Mouse (Mus musculus): ENCODE data around the gene Ccdc78. TPM values are rescaled to one million over a fixed set of nuclear protein-coding genes. Genes with fewer than 3 reads are reported as not detected.

The Ccdc78 gene
- polyA plus RNA-seq, 1 experiment = not detected

DNA sequence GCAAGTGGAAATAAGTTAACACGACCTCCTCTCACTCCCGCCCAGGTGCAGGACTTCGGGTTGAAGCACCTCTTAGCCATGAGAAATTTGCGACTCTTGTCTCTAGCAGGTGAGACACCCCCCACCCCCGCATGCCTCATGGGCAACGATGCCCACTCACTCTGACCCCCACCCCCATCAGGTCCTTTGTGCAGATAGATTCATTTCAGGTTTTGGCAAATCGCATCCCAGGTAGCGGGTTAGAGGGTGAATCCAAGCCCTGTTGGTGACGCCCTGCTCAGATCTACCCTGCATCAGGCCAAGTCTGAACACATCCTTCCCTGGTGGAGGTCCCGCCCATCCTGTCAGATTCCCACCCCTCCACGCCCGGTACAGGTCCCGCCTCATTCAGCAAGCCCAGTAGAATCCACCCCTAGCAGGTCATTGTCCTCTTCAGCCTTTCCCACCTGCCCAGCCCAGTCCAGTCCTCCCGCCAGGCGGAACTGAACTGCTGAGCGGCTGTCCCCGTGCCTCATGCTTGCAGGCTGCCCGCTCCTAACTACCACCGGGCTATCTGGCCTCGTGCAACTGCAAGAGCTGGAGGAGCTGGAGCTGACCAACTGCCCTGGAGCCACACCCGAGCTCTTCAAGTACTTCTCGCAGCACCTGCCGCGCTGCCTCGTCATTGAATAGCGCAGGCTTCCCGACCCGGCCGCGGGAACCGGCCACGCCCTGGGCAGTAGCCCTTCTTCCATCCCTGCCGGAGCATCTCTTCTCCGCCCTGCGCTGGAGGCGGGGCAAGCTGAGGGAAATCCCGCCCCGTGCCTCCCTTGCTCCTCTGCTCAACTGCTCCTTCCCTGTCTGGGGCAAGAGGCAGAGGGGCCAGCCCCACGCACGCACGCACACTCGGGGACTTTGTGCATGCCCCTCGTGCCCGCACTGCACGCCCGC is 32.7 kb downstream of the Ccdc78 start:
- 11% methylated on average over 46 of the region's 46 CpGs for WGBS
- Histone ChIP-seq H3K4me1 (ENCODE audit: control insufficient read depth, insufficient read depth, insufficient read length) (peaks cover 5% of the 10 kb centered on the region), H3K4me3 (ENCODE audit: extremely low read depth, insufficient read depth, insufficient read length) (no peak overlapping the region), H3K36me3 (ENCODE audit: control insufficient read depth, insufficient read depth, low read length) (no peaks in the 10 kb centered on the region), H3K27me3 (ENCODE audit: control insufficient read depth, insufficient read depth, low read length) (peaks cover 3% of the 10 kb centered on the region), H3K27ac (ENCODE audit: insufficient read depth, low read length) (no peak overlapping the region)
- DNase-seq (ENCODE audit: low read depth in 1 of 2, low spot score in 2 of 2) = no peak
- TF ChIP-seq CTCF (IDR thresholded peaks at IDR 0.05; ENCODE audit: extremely low read depth, insufficient read depth, insufficient read length, insufficient replicate concordance) (no peak), POLR2A (IDR thresholded peaks at IDR 0.05; ENCODE audit: low read depth, low read length) (no peak)

DNA sequence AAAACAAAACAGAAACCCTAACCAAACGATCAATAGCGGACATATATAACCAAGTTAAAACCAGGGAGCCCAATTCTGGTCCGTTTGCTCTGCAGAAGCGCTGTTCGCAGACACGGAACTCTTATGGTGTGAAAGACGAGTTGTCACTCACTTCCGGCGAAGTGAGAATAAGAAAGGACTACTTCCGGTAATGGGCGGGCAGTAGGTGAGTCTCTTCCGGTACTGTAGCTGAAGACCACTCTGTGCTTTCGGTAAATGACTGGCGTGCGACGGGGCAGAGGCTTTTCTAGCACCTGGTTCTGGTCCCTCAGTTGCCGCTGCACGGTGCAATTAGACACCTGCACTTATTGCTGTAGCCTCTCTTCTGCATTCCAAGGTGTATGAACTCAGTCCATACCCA is 37.1 kb downstream of the Ccdc78 start, which contains the start of gene Wdr24:
Gene Wdr24, plus strand, starts transcription at position 176 of the 400 bp plus-strand sequence.
- peak; percentile 60; the same call in 1 of the 2 replicates for TF ChIP-seq POLR2A (IDR thresholded peaks at IDR 0.05; ENCODE audit: low read depth, low read length)
- TF ChIP-seq CTCF (IDR thresholded peaks at IDR 0.05; ENCODE audit: extremely low read depth, insufficient read depth, insufficient read length, insufficient replicate concordance) = no peak
- peaks cover 3% of the 10 kb centered on the region for H3K27me3 ChIP-seq (ENCODE audit: control insufficient read depth, insufficient read depth, low read length)
- DNase-seq (ENCODE audit: low read depth in 1 of 2, low spot score in 2 of 2) = peak; percentile 69 to 86
- H3K4me3 ChIP-seq (ENCODE audit: extremely low read depth, insufficient read depth, insufficient read length) = peak within 1 kb of the TSS; percentile 85
- peaks cover 14% of the 10 kb centered on the region for H3K4me1 ChIP-seq (ENCODE audit: control insufficient read depth, insufficient read depth, insufficient read length)
- under 1% methylated on average over 18 of the region's 18 CpGs for WGBS
- H3K27ac ChIP-seq (ENCODE audit: insufficient read depth, low read length) = peak within 1 kb of the TSS; percentile 50
- peaks cover 4% of the 10 kb centered on the region; the same call in 1 of the 2 replicates for H3K36me3 ChIP-seq (ENCODE audit: control insufficient read depth, insufficient read depth, low read length)

DNA sequence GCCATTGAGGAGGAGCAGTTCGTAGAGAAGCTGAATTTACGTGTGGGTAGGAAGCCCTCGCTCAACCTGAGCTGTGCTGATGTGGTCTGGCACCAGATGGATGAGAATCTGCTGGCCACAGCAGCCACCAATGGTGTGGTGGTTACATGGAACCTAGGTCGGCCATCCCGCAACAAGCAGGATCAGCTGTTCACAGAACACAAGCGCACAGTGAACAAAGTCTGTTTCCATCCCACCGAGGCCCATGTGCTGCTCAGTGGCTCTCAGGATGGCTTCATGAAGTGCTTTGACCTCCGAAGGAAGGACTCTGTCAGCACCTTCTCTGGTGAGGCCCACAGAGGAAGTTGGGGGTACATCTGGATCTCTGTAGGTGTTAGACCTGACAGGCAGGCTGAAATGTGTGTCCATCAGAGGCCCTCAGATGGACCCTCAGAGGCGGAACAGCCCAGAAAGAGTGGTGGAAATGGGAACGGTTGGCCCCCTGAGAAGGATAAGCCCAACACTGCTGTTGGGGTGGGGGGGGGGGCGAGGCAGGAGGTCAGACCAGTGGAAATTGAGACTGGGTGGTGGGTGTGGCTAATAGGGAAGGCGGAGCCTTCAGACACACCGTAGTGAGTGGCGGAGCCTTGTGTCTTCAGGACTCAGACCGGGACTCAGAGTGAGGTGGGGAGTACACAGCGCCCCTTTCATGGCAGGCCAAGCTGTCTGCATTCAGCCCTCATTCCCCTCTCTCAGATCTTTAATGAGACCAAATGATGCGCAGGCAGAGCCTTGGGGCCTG is 38.2 kb downstream of the Ccdc78 start:
- H3K4me1 ChIP-seq (ENCODE audit: control insufficient read depth, insufficient read depth, insufficient read length) = peaks cover 20% of the 10 kb centered on the region

DNA sequence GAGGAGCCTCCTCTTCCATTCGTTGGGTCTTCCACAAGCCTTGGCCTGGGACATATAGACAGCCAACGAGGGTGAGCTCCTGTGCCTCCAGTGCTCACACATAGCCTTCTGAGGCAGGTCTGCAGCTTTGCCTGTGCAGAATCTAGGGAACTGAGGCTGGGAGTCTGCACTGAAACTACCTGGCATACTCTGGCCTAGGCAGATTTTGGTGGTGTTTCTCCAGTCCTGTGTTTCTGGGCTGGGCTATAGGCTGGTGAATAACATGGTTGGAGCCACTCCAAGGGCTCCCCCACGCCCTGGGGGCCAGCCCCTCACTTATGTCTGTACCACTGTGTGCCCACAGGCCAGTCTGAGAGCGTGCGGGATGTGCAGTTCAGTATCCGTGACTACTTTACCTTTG is 38.9 kb downstream of the Ccdc78 start:
- peaks cover 21% of the 10 kb centered on the region for H3K4me1 ChIP-seq (ENCODE audit: control insufficient read depth, insufficient read depth, insufficient read length)
- no peak overlapping the region for H3K4me3 ChIP-seq (ENCODE audit: extremely low read depth, insufficient read depth, insufficient read length)
- TF ChIP-seq POLR2A (IDR thresholded peaks at IDR 0.05; ENCODE audit: low read depth, low read length) = no peak
- no peak for TF ChIP-seq CTCF (IDR thresholded peaks at IDR 0.05; ENCODE audit: extremely low read depth, insufficient read depth, insufficient read length, insufficient replicate concordance)
- no peak for DNase-seq (ENCODE audit: low read depth in 1 of 2, low spot score in 2 of 2)
- 90% methylated on average over 6 of the region's 6 CpGs for WGBS
- no peak overlapping the region for H3K27ac ChIP-seq (ENCODE audit: insufficient read depth, low read length)
- peaks cover 4% of the 10 kb centered on the region; the same call in 1 of the 2 replicates for H3K36me3 ChIP-seq (ENCODE audit: control insufficient read depth, insufficient read depth, low read length)
- H3K27me3 ChIP-seq (ENCODE audit: control insufficient read depth, insufficient read depth, low read length) = no peaks in the 10 kb centered on the region; the same call in 1 of the 2 replicates

More for the DNA sequence above, 38.2 kb downstream of the Ccdc78 start:
- Histone ChIP-seq H3K4me3 (ENCODE audit: extremely low read depth, insufficient read depth, insufficient read length) (no peak overlapping the region), H3K27ac (ENCODE audit: insufficient read depth, low read length) (no peak overlapping the region), H3K36me3 (ENCODE audit: control insufficient read depth, insufficient read depth, low read length) (peaks cover 4% of the 10 kb centered on the region; the same call in 1 of the 2 replicates), H3K27me3 (ENCODE audit: control insufficient read depth, insufficient read depth, low read length) (no peaks in the 10 kb centered on the region; the same call in 1 of the 2 replicates)
- no peak for TF ChIP-seq CTCF (IDR thresholded peaks at IDR 0.05; ENCODE audit: extremely low read depth, insufficient read depth, insufficient read length, insufficient replicate concordance)
- WGBS = 79% methylated on average over 17 of the region's 17 CpGs
- no peak for DNase-seq (ENCODE audit: low read depth in 1 of 2, low spot score in 2 of 2)

DNA sequence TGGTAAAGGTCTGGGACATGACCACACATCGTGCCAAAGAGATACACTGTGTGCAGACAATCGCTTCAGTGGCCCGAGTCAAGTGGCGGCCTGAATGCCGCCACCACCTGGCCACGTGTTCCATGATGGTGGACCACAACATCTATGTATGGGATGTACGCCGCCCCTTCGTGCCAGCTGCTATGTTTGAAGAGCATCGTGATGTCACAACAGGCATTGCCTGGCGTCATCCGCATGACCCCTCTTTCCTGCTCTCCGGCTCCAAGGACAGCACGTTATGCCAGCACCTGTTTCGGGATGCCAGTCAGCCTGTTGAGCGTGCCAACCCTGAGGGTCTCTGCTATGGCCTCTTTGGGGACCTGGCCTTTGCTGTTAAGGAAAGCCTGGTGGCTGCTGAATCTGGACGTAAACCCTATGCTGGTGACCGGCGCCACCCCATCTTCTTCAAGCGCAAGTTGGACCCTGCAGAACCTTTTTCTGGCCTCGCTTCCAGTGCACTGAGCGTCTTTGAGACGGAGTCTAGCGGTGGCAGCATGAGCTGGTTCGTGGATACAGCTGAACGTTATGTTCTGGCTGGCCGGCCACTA is 39.7 kb downstream of the Ccdc78 start:
- 96% methylated on average over 27 of the region's 27 CpGs for WGBS
- Histone ChIP-seq H3K27me3 (ENCODE audit: control insufficient read depth, insufficient read depth, low read length) (no peaks in the 10 kb centered on the region), H3K4me1 (ENCODE audit: control insufficient read depth, insufficient read depth, insufficient read length) (peaks cover 21% of the 10 kb centered on the region), H3K4me3 (ENCODE audit: extremely low read depth, insufficient read depth, insufficient read length) (no peak overlapping the region), H3K36me3 (ENCODE audit: control insufficient read depth, insufficient read depth, low read length) (peaks cover 11% of the 10 kb centered on the region), H3K27ac (ENCODE audit: insufficient read depth, low read length) (no peak overlapping the region)
- no peak for DNase-seq (ENCODE audit: low read depth in 1 of 2, low spot score in 2 of 2)
- TF ChIP-seq POLR2A (IDR thresholded peaks at IDR 0.05; ENCODE audit: low read depth, low read length) (no peak), CTCF (IDR thresholded peaks at IDR 0.05; ENCODE audit: extremely low read depth, insufficient read depth, insufficient read length, insufficient replicate concordance) (no peak)

DNA sequence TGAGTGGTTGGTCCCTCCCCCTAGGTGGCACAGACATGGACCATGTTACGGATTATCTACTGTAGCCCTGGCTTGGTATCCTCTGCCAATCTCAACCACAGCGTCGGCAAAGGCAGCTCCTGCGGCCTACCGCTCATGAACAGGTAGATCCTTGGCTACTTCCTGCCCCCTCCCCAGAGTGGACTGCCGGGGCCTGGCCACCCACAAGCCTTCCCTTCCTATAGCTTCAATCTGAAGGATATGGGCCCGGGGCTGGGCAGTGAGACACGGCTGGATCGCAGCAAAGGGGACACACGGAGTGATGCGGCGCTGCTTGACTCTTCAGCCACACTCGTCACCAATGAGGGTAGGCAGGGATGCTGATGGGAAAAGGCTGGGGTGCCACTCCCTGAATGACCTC is 40.6 kb downstream of the Ccdc78 start:
- 96% methylated on average over 13 of the region's 13 CpGs for WGBS
- Histone ChIP-seq H3K27me3 (ENCODE audit: control insufficient read depth, insufficient read depth, low read length) (no peaks in the 10 kb centered on the region), H3K4me1 (ENCODE audit: control insufficient read depth, insufficient read depth, insufficient read length) (peaks cover 28% of the 10 kb centered on the region), H3K36me3 (ENCODE audit: control insufficient read depth, insufficient read depth, low read length) (peaks cover 16% of the 10 kb centered on the region), H3K4me3 (ENCODE audit: extremely low read depth, insufficient read depth, insufficient read length) (no peak overlapping the region), H3K27ac (ENCODE audit: insufficient read depth, low read length) (no peak overlapping the region)
- no peak for TF ChIP-seq CTCF (IDR thresholded peaks at IDR 0.05; ENCODE audit: extremely low read depth, insufficient read depth, insufficient read length, insufficient replicate concordance)
- TF ChIP-seq POLR2A (IDR thresholded peaks at IDR 0.05; ENCODE audit: low read depth, low read length) = no peak
- DNase-seq (ENCODE audit: low read depth in 1 of 2, low spot score in 2 of 2) = no peak

Measured in spleen, adult 2 months (tissue).